Mouse (Mus musculus) left cerebral cortex, adult 8-10 months (tissue): ENCODE measurements around the gene Senp7. TPM values are rescaled to one million over a fixed set of nuclear protein-coding genes. Genes with fewer than 3 reads are reported as not detected.
A peak's percentile ranks its signal among the peaks of the same experiment; 100 is the strongest.
"Not testable (repeated sequence)": the region's sequence is repeated elsewhere in the genome, so short reads cannot be mapped to it uniquely, and the experiment has no call there.

Experiments
- DNase-seq, 2 experiments: peaks; one replicate each; pipeline ENCODE4 v3.0.0; 2022; ENCODE audit warnings: low spot score in 2 of 2
- total RNA-seq, 4 experiments: library from RNA; stranded (reverse); gene quantifications; 2 replicates each; pipeline ENCODE4 v1.2.4; 2022

Gene Senp7
- total RNA-seq, 4 experiments from 2014 or later = 39.2 to 44.4 (median 42.8) TPM

DNA sequence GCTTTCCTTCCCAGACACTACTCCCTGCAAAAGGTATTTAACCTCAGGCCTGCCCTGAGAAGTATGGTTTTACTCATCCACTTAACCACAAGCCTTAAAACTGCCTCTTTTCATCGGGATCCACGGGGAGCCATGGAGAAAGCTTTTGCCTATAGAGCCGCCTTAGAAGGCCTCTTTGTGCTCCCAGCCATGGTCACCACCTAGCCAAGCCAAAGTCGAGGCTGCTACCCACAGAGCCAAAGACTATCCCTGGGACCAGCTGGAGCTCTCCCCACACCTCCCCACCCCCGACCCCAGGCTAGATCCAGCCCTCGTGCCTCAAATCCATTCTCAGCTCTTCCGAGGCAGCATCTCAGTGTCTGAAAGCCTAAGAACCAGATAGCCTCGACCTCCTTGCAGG lies 18.0 kb downstream of the Senp7 start:
- DNase-seq = no peak

- DNase-seq = no peak
Observed at GRCm38 (mm10) chr16:56068523-56069070, 20.5 kb downstream of the Senp7 start.

GRCm38 (mm10) chr16:56071317-56072232 lies 23.4 kb downstream of the Senp7 start:
- DNase-seq = no peak

- no peak for DNase-seq
Observed at GRCm38 (mm10) chr16:56072533-56072932, 24.4 kb downstream of the Senp7 start.

- DNase-seq = not testable (repeated sequence)
Observed at GRCm38 (mm10) chr16:56073150-56073549, 25.0 kb downstream of the Senp7 start.

GRCm38 (mm10) chr16:56074122-56074521 lies 26.0 kb downstream of the Senp7 start:
- no peak for DNase-seq

DNA sequence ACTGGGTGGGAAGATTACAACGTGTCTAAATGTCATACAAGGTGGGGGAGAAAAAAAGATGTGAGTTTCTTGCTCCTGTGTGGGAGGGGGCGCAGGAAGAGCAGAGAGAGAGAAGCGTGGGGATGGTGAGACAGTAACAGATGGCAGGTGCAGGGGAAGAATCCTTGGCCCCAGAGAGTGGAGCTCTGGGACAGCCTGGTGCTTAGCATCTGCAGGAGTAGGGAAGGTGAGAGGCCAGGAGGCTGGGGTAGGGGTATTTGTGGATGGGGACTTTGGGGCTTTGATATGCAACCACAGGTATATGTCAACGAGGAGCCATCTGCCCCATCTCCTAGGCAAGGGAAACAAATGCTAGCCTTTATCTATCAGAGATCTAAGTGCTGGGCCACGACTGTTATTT lies 26.4 kb downstream of the Senp7 start:
- no peak for DNase-seq

- peak; percentile 75 to 80 for DNase-seq
Observed at GRCm38 (mm10) chr16:56075222-56076111, 27.3 kb downstream of the Senp7 start.

DNA sequence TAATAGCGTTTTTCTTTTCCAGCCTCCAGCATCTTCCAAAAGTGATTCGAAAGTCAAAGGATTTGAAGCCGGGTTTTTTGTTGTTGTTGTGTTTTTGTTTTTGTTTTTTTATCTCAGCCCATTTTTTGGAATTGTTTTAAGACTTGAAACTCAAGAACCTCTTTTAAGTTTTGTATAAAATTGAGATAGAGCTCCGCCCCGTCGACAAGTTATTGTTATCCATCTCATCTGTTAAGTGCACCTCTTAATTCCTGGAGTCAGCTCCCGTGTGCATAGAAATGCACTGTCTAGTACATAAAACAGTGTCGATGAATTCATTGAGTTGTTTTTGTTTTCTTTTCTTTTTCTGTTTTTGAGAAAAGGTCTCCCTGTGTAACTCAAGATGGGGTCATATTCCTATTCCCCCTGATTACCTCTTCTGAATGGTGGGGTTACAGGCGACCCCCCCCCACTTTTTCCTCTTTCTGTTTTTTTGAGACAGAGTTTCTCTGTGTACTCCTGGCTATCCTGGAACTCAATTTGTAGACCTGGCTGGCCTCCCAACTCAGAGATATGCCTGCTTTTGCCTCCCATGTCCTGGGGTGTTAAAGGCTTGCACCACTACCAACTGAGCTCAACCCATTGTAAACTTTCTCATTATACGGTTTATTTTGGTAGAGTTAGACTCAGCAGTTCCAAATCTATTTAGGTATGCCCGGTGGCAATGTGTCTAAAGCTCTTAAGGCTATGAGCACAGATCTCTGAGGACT lies 28.2 kb downstream of the Senp7 start:
- DNase-seq = no peak

- DNase-seq = no peak
Observed at GRCm38 (mm10) chr16:56079419-56079818, 31.3 kb downstream of the Senp7 start.

- DNase-seq = no peak
Observed at GRCm38 (mm10) chr16:56081691-56082090, 33.6 kb downstream of the Senp7 start.

- no peak for DNase-seq
Observed at GRCm38 (mm10) chr16:56086336-56086735, 38.2 kb downstream of the Senp7 start.

DNA sequence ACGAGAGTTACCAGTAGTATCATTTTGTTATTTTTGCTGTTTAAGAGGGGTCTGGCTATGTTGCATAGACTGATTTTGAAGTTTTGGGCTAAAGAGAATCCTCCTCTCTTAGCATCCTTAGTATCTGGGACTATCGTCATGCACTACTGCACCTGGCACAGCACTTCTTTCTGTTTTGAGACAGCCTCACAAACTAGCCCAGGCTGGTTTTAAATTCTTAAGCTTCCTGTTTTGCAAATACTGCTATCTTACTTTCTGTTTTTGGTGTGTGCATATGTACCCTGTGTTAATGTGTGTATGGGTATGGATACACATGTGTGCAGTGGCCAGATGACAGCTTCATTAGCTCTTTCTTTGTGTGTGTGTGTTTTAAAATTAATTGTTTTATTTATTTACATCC lies 42.2 kb downstream of the Senp7 start:
- DNase-seq = no peak

GRCm38 (mm10) chr16:56096401-56097018 lies 48.4 kb downstream of the Senp7 start:
- DNase-seq = not testable (repeated sequence)

DNA sequence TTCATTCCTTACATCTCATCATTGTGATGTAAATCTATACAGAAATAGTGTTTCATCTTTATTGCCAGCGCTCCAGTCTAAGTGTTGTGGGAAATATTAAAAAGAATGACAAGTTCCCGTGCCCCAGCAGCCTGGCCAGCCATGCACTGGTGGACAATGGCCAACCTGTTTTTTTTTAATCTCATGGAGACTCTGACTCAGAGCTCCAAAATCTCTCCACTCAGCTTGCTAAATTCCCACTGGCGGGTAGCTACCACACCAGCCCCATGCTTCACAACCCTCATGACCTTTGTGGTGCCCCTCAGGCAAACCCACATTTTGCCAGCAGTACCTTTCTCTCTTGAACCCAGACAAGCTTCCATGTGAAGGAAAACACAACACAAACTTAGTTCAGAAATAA lies 67.6 kb downstream of the Senp7 start:
- no peak for DNase-seq

GRCm38 (mm10) chr16:56116155-56116554 lies 68.0 kb downstream of the Senp7 start:
- DNase-seq = no peak

- DNase-seq = no peak
Observed at GRCm38 (mm10) chr16:56117327-56118180, 69.4 kb downstream of the Senp7 start.

- DNase-seq = no peak
Observed at GRCm38 (mm10) chr16:56122517-56122916, 74.4 kb downstream of the Senp7 start.

- no peak for DNase-seq
Observed at GRCm38 (mm10) chr16:56124045-56124444, 75.9 kb downstream of the Senp7 start.

GRCm38 (mm10) chr16:56131666-56132065 lies 83.5 kb downstream of the Senp7 start:
- no peak for DNase-seq
